Mouse (Mus musculus): ENCODE data around the gene Nppb. TPM values are rescaled to one million over a fixed set of nuclear protein-coding genes. Genes with fewer than 3 reads are reported as not detected.

The Nppb gene
- polyA plus RNA-seq (2014; fragmentation: Nextera tagmentation; extraction: Ambion mirVana): not detected in 2 replicates

DNA sequence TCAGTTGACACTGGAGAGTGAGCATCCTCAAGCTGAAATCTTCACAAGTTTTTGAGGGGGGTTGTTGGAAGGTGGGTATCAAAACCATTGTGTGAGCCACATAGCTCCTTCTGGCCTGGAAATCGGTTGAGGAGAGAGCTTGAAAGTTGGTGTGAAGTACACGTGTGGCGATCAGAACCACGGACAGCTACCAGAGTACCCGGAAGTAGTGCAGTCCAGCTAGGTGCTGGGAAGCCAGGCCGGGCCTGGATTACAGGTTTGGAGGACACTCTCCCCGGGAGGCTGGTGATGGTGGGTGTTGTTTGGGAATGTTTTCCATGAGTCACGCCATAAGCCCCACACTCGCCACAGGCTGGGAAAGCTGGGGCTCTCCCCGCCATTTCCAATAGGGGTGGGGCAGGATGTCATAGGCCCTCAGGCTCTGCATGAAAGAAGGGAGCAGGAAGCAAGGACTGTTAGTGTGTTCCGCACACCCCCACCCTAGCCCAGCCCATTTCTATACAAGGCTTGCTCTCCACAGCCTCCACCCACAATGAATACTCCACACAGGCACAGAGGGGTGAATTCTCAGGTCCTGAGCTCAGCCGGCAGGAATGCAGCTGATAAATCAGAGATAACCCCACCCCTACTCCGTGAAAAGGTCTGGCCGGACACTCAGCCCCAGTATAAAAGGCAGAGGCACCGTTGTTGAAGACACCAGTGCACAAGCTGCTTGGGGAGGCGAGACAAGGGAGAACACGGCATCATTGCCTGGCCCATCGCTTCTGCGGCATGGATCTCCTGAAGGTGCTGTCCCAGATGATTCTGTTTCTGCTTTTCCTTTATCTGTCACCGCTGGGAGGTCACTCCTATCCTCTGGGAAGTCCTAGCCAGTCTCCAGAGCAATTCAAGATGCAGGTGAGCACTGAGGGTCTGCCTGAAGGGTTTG, at the start of gene Nppb:
TSS of gene Nppb (plus strand) at position 584 of the 928 bp plus-strand sequence.
- H3K4me2 ChIP-seq: no peak within 1 kb of the TSS
- no peaks in the 10 kb centered on the region for H3K36me3 ChIP-seq (ENCODE audit: insufficient read depth)
- H3K27ac ChIP-seq (ENCODE audit: low read depth): no peak within 1 kb of the TSS
- H3K4me3 ChIP-seq (ENCODE audit: low read depth, low read length): no peak within 1 kb of the TSS
- TF ChIP-seq CTCF (IDR thresholded peaks at IDR 0.05; ENCODE audit: low read depth): no peak
- no peak within 1 kb of the TSS for H3K9ac ChIP-seq
- H3K27me3 ChIP-seq (ENCODE audit: insufficient read depth, low read length): no peaks in the 10 kb centered on the region
- ATAC-seq (ENCODE audit: insufficient read depth) (peak; percentile 54; the same call in 1 of the 2 replicates), DNase-seq (peak; percentile 73)
- H3K9me3 ChIP-seq (ENCODE audit: low read depth, low read length): no peaks in the 10 kb centered on the region
- WGBS: 27% methylated on average over 20 of the region's 20 CpGs
- H3K4me1 ChIP-seq (ENCODE audit: insufficient read depth): no peaks in the 10 kb centered on the region

GRCm38 (mm10) chr4:147935904-147936303, 49.7 kb upstream of the Nppb start:
- Histone ChIP-seq H3K9ac (peak overlapping the region; percentile 75), H3K27ac (ENCODE audit: low read depth) (no peak overlapping the region)
- DNase-seq: no peak

GRCm38 (mm10) chr4:147936331-147936954, 49.1 kb upstream of the Nppb start, which contains the start of gene Plod1:
TSS of gene Plod1 (minus strand) at chr4:147936767.
- peak within 1 kb of the TSS; percentile 75 for H3K9ac ChIP-seq
- DNase-seq (peak; percentile 90), ATAC-seq (ENCODE audit: insufficient read depth) (peak; percentile 69)
- TF ChIP-seq CTCF (IDR thresholded peaks at IDR 0.05; ENCODE audit: low read depth): peak; percentile 24; the same call in 1 of the 2 replicates
- WGBS: under 1% methylated on average over 51 of the region's 51 CpGs
- H3K9me3 ChIP-seq (ENCODE audit: low read depth, low read length): no peaks in the 10 kb centered on the region
- H3K4me1 ChIP-seq (ENCODE audit: insufficient read depth): peaks cover 13% of the 10 kb centered on the region
- H3K4me2 ChIP-seq: peak within 1 kb of the TSS; percentile 84
- no peaks in the 10 kb centered on the region for H3K36me3 ChIP-seq (ENCODE audit: insufficient read depth)
- H3K27me3 ChIP-seq (ENCODE audit: insufficient read depth, low read length): no peaks in the 10 kb centered on the region
- peak within 1 kb of the TSS; percentile 71 for H3K4me3 ChIP-seq (ENCODE audit: low read depth, low read length)
- H3K27ac ChIP-seq (ENCODE audit: low read depth): peak within 1 kb of the TSS; percentile 65; the same call in 1 of the 2 replicates

More at GRCm38 (mm10) chr4:147935904-147936303, 49.7 kb upstream of the Nppb start:
- no peaks in the 10 kb centered on the region for H3K27me3 ChIP-seq (ENCODE audit: insufficient read depth, low read length)
- H3K36me3 ChIP-seq (ENCODE audit: insufficient read depth): peaks cover 2% of the 10 kb centered on the region; the same call in 1 of the 2 replicates
- ATAC-seq (ENCODE audit: insufficient read depth): no peak
- no peak for TF ChIP-seq CTCF (IDR thresholded peaks at IDR 0.05; ENCODE audit: low read depth)
- no peaks in the 10 kb centered on the region for H3K9me3 ChIP-seq (ENCODE audit: low read depth, low read length)
- 14% methylated on average over 9 of the region's 9 CpGs for WGBS
- H3K4me1 ChIP-seq (ENCODE audit: insufficient read depth): peaks cover 13% of the 10 kb centered on the region
- H3K4me2 ChIP-seq: peak overlapping the region; percentile 84
- peak overlapping the region; percentile 71 for H3K4me3 ChIP-seq (ENCODE audit: low read depth, low read length)

GRCm38 (mm10) chr4:147937021-147937420, 48.6 kb upstream of the Nppb start:
- Histone ChIP-seq H3K4me1 (ENCODE audit: insufficient read depth) (peaks cover 17% of the 10 kb centered on the region), H3K27ac (ENCODE audit: low read depth) (no peak overlapping the region), H3K27me3 (ENCODE audit: insufficient read depth, low read length) (no peaks in the 10 kb centered on the region), H3K36me3 (ENCODE audit: insufficient read depth) (no peaks in the 10 kb centered on the region), H3K4me2 (peak overlapping the region; percentile 84), H3K9ac (peak overlapping the region; percentile 75), H3K4me3 (ENCODE audit: low read depth, low read length) (peak overlapping the region; percentile 71), H3K9me3 (ENCODE audit: low read depth, low read length) (no peaks in the 10 kb centered on the region)
- no peak for TF ChIP-seq CTCF (IDR thresholded peaks at IDR 0.05; ENCODE audit: low read depth)
- ATAC-seq (ENCODE audit: insufficient read depth) (no peak), DNase-seq (no peak)
- WGBS: 43% methylated on average over 3 of the region's 3 CpGs

GRCm38 (mm10) chr4:147937486-147937885, 48.1 kb upstream of the Nppb start:
- TF ChIP-seq CTCF (IDR thresholded peaks at IDR 0.05; ENCODE audit: low read depth): no peak
- Histone ChIP-seq H3K36me3 (ENCODE audit: insufficient read depth) (no peaks in the 10 kb centered on the region), H3K9ac (no peak overlapping the region), H3K9me3 (ENCODE audit: low read depth, low read length) (no peaks in the 10 kb centered on the region), H3K4me1 (ENCODE audit: insufficient read depth) (peaks cover 19% of the 10 kb centered on the region), H3K4me3 (ENCODE audit: low read depth, low read length) (no peak overlapping the region), H3K4me2 (0 out of 2 replicates have a peak overlapping the region, but pooled peaks have one; percentile 84), H3K27ac (ENCODE audit: low read depth) (no peak overlapping the region), H3K27me3 (ENCODE audit: insufficient read depth, low read length) (no peaks in the 10 kb centered on the region)
- no peak for DNase-seq
- 65% methylated on average over 5 of the region's 5 CpGs for WGBS
- ATAC-seq (ENCODE audit: insufficient read depth): no peak

DNA sequence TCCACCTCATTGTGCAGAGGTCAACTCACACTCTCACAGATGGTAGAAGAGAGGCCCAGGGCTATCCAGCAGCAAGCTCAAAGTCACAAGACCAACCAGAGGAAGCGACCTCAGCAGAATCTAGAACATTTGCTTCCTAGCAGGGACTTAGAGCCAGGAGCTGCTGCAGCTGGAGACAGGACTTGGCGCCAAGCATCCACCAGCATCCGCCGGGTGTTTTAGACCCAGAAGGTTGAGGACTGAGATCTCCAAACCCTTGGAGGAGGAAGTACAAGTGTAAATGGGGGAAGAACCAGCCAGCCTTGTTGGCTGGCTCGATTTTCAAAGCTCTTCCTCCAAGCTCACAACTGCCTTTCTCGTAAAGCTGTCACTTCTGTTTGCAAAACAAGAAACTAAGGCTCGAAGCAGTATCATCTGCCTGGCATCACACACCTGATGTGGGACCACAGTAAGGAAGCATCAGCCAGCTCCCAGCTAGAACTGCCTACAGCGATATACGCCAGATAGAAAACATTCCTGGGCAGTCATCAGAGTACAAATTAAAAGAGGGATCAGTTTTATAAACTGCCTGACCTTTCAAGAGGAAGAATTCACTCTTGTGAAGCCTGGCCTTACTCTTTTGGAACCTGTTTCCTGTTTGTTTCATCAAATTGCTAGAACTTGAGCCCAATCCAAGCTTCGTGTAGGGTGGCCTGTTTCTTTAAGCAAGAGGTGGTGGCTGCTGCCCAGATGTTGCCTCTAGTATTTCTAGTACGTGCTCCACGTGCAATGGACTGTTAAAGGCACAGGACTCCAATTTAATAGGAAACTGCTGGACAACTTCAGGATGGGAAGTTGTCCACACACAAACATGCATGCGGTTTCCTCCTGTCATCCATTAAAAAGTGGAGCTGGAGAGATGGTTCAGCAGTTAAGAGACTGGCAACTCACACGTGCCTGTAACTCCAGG, 47.2 kb upstream of the Nppb start:
- Histone ChIP-seq H3K27ac (ENCODE audit: low read depth) (no peak overlapping the region; the same call in 1 of the 2 replicates), H3K9ac (no peak overlapping the region)
- peak; percentile 65 for DNase-seq

More for the DNA sequence above, 47.2 kb upstream of the Nppb start:
- no peaks in the 10 kb centered on the region for H3K27me3 ChIP-seq (ENCODE audit: insufficient read depth, low read length)
- H3K4me3 ChIP-seq (ENCODE audit: low read depth, low read length): no peak overlapping the region
- no peak for ATAC-seq (ENCODE audit: insufficient read depth)
- H3K4me1 ChIP-seq (ENCODE audit: insufficient read depth): peaks cover 19% of the 10 kb centered on the region
- no peak overlapping the region for H3K4me2 ChIP-seq
- WGBS: 51% methylated on average over 14 of the region's 14 CpGs
- H3K36me3 ChIP-seq (ENCODE audit: insufficient read depth): no peaks in the 10 kb centered on the region
- no peak for TF ChIP-seq CTCF (IDR thresholded peaks at IDR 0.05; ENCODE audit: low read depth)
- no peaks in the 10 kb centered on the region for H3K9me3 ChIP-seq (ENCODE audit: low read depth, low read length)
